Mouse (Mus musculus): ENCODE data around the gene Doc2a.

DNA sequence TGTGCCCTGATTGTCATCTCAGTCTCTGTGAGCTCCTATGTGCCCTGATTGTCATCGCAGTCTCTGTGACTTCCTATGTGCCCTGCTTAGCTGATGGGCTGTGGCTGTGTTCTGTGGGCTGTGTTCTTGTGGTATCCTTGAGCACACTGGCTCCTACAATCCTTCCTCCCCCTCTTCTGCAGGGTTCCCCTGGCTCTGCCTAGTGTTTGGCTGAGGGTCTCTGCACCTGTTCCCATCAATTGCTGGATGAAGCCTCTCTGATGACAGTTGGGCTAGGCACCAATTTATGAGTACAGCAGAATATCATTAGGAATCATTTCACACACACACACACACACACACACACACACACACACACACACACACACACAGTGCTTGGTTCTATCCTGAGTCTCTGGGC is 13.9 kb upstream of the Doc2a start:
- TF ChIP-seq POLR2A (IDR thresholded peaks at IDR 0.05; ENCODE audit: borderline replicate concordance, extremely low read depth, insufficient read depth, insufficient read length, poor library complexity, severe bottlenecking), result no peak
- TF ChIP-seq CTCF (IDR thresholded peaks at IDR 0.05; ENCODE audit: borderline replicate concordance, extremely low read depth, insufficient read depth, insufficient read length), result no peak

All from brain, embryonic 14.5 days (tissue).